Mouse (Mus musculus): ENCODE results near the gene Trmt11. TPM values are rescaled to one million over a fixed set of nuclear protein-coding genes. Genes with fewer than 3 reads are reported as not detected.

The Trmt11 gene
- polyA plus RNA-seq, 1 experiment: 2.1 TPM

DNA sequence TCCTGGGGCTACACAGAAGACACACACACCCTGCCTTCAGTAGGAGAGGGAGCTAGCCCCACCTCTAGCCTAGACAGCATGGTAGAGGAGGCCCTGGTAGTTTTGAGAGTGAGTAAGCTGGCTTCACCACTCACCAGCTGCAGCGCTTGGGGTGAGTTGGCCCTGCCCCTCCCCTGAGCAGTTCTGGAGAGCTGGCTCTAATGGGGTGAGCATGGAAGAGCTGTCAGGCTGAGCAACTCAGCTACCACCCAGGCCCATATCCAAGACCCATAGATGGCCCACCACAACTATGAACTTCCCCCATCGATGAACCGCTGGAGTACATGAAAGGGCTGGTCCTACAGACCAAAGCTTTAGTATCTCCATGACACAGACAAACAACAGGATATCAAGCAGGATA is 35.9 kb downstream of the Trmt11 start:
- Histone ChIP-seq H3K27me3 (ENCODE audit: control insufficient read depth, insufficient read depth, insufficient read length) (no peaks in the 10 kb centered on the region), H3K36me3 (ENCODE audit: control insufficient read depth, insufficient read depth) (peaks cover 18% of the 10 kb centered on the region), H3K4me2 (ENCODE audit: low read depth) (no peak overlapping the region), H3ac (ENCODE audit: control insufficient read depth, insufficient read length) (no peak overlapping the region), H3K4me3 (no peak overlapping the region), H3K79me2 (ENCODE audit: control insufficient read depth, insufficient read depth) (no peaks in the 10 kb centered on the region)
- no peak for TF ChIP-seq POLR2AphosphoS2 (IDR thresholded peaks at IDR 0.05; ENCODE audit: insufficient read length, low read depth)
- no peak for TF ChIP-seq TCF3 (IDR thresholded peaks at IDR 0.05; ENCODE audit: insufficient read length, low read depth)
- TF ChIP-seq USF1 (IDR thresholded peaks at IDR 0.05; ENCODE audit: low read depth): no peak
- no peak for TF ChIP-seq REST (IDR thresholded peaks at IDR 0.05; ENCODE audit: insufficient read depth, insufficient read length)
- TF ChIP-seq SRF (IDR thresholded peaks at IDR 0.05; ENCODE audit: control insufficient read depth, insufficient read length, low read depth): no peak
- TF ChIP-seq POLR2A (IDR thresholded peaks at IDR 0.05; ENCODE audit: insufficient read length, low read depth): no peak
- no peak for TF ChIP-seq TCF12 (IDR thresholded peaks at IDR 0.05; ENCODE audit: insufficient read depth, poor library complexity, severe bottlenecking)
- TF ChIP-seq CEBPB (IDR thresholded peaks at IDR 0.05; ENCODE audit: insufficient read depth, poor library complexity, severe bottlenecking): no peak
- TF ChIP-seq MAX (IDR thresholded peaks at IDR 0.05; ENCODE audit: low read depth): no peak
- TF ChIP-seq E2F4 (IDR thresholded peaks at IDR 0.05; ENCODE audit: insufficient read depth): no peak
- TF ChIP-seq MYOG (IDR thresholded peaks at IDR 0.05; ENCODE audit: control insufficient read depth in 1 of 3, insufficient read depth in 1 of 3, insufficient read length in 2 of 3, low read depth in 2 of 3): no peak
- no peak for TF ChIP-seq MYOD1 (IDR thresholded peaks at IDR 0.05; ENCODE audit: control insufficient read depth in 1 of 3, insufficient read length in 2 of 3, low read depth in 2 of 3)

DNA sequence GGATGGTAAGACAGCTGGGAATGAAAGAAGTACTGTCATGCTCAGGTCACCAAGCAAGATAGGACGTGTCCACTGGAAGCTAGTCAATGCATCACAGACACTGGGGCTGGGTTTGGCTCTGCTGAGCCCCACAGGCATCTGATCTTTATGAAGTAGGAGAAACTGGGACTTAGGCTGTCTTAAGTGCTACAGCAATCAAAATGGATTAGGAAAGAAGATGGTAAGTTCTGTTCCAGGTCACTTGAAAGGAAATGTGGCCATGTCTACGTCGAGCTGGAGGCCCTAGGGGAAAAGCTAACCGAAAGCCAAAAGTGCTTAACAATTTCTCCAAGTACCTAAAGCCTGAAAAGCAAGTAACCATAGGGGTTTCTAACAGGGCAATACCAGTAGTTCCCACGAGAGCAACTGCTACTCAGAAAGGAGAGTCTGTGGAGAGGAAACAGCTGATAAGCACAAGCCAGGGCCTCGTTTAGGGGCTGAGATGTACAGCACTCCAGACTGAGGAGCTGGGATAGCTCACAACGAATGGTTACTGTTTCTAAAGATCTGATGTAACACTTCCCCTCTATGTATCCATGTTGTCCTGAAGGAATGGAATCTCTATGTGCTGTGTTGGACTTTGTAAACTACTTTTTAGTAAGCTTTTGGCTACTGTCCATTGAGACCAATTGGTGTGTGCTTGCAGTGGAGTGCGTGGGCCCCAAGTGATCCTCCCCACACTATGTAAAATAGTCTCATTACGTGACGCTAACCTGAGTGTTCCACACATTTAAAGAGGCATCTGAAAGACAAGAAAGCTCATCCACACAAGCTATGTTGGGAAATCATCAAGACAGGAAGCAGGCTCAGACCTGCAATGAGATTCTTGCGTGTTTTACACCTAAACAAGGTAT is 44.6 kb downstream of the Trmt11 start:
- no peaks in the 10 kb centered on the region for H3K27me3 ChIP-seq (ENCODE audit: control insufficient read depth, insufficient read depth, insufficient read length)
- no peak overlapping the region for H3ac ChIP-seq (ENCODE audit: control insufficient read depth, insufficient read length)
- H3K4me2 ChIP-seq (ENCODE audit: low read depth): no peak overlapping the region
- peaks cover 46% of the 10 kb centered on the region for H3K36me3 ChIP-seq (ENCODE audit: control insufficient read depth, insufficient read depth)
- TF ChIP-seq MAX (IDR thresholded peaks at IDR 0.05; ENCODE audit: low read depth): no peak
- no peak for TF ChIP-seq MYOD1 (IDR thresholded peaks at IDR 0.05; ENCODE audit: control insufficient read depth in 1 of 3, insufficient read length in 2 of 3, low read depth in 2 of 3)
- TF ChIP-seq CEBPB (IDR thresholded peaks at IDR 0.05; ENCODE audit: insufficient read depth, poor library complexity, severe bottlenecking): no peak
- TF ChIP-seq TCF3 (IDR thresholded peaks at IDR 0.05; ENCODE audit: insufficient read length, low read depth): no peak
- TF ChIP-seq MYOG (IDR thresholded peaks at IDR 0.05; ENCODE audit: control insufficient read depth in 1 of 3, insufficient read depth in 1 of 3, insufficient read length in 2 of 3, low read depth in 2 of 3): no peak
- TF ChIP-seq TCF12 (IDR thresholded peaks at IDR 0.05; ENCODE audit: insufficient read depth, poor library complexity, severe bottlenecking): no peak
- no peak for TF ChIP-seq SRF (IDR thresholded peaks at IDR 0.05; ENCODE audit: control insufficient read depth, insufficient read length, low read depth)
- TF ChIP-seq E2F4 (IDR thresholded peaks at IDR 0.05; ENCODE audit: insufficient read depth): no peak
- no peak for TF ChIP-seq USF1 (IDR thresholded peaks at IDR 0.05; ENCODE audit: low read depth)
- no peak for TF ChIP-seq POLR2AphosphoS2 (IDR thresholded peaks at IDR 0.05; ENCODE audit: insufficient read length, low read depth)
- no peaks in the 10 kb centered on the region for H3K79me2 ChIP-seq (ENCODE audit: control insufficient read depth, insufficient read depth)
- H3K4me3 ChIP-seq: no peak overlapping the region

DNA sequence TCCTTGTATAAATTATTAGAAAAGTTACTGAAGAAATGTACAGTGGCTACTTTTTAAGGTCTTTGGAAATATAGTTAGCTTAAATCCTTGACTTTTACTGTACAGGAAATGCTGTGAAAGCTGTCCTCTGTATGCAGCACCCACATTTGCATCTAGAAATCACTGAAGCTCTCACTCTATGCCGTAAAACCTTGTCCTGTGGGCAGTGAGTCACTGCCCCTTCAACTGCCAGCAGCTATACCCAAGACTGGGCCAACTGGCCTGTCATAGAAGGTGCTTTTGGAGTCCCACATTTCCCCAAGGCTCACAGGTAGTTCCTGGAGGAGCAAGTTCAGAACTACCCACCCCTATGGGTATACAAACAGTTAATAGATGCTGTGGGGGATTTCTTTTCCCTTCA is 48.2 kb downstream of the Trmt11 start:
- H3ac ChIP-seq (ENCODE audit: control insufficient read depth, insufficient read length): no peak overlapping the region
- H3K4me2 ChIP-seq (ENCODE audit: low read depth): no peak overlapping the region
- H3K27me3 ChIP-seq (ENCODE audit: control insufficient read depth, insufficient read depth, insufficient read length): no peaks in the 10 kb centered on the region
- H3K79me2 ChIP-seq (ENCODE audit: control insufficient read depth, insufficient read depth): no peaks in the 10 kb centered on the region
- H3K4me3 ChIP-seq: no peak overlapping the region
- peaks cover 32% of the 10 kb centered on the region for H3K36me3 ChIP-seq (ENCODE audit: control insufficient read depth, insufficient read depth)
- no peak for TF ChIP-seq TCF3 (IDR thresholded peaks at IDR 0.05; ENCODE audit: insufficient read length, low read depth)

DNA sequence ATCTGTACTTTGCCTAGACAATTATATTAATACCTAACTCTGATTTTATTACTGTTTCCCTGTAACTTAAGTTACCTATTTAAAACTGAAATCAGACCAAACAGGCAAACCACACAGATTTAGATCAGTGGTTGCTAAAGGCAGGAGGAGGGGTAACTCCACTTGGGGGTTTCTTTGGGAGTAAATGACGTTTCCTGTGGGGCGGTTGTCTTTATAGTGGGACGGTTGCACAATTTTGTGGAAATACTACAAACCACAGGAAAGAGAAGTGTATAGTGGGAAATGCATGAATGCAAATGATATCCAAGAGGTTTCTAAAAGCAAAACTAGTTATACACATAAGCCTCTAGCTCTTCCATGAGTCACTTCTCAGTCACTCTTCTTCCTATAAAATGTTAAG is 50.6 kb downstream of the Trmt11 start:
- Histone ChIP-seq H3K79me2 (ENCODE audit: control insufficient read depth, insufficient read depth) (no peaks in the 10 kb centered on the region), H3K4me2 (ENCODE audit: low read depth) (no peak overlapping the region), H3K36me3 (ENCODE audit: control insufficient read depth, insufficient read depth) (peaks cover 31% of the 10 kb centered on the region), H3ac (ENCODE audit: control insufficient read depth, insufficient read length) (no peak overlapping the region), H3K4me3 (no peak overlapping the region), H3K27me3 (ENCODE audit: control insufficient read depth, insufficient read depth, insufficient read length) (no peaks in the 10 kb centered on the region)
- TF ChIP-seq POLR2A (IDR thresholded peaks at IDR 0.05; ENCODE audit: insufficient read length, low read depth) (no peak), MYOG (IDR thresholded peaks at IDR 0.05; ENCODE audit: control insufficient read depth in 1 of 3, insufficient read depth in 1 of 3, insufficient read length in 2 of 3, low read depth in 2 of 3) (no peak), CEBPB (IDR thresholded peaks at IDR 0.05; ENCODE audit: insufficient read depth, poor library complexity, severe bottlenecking) (peak; percentile 87)

DNA sequence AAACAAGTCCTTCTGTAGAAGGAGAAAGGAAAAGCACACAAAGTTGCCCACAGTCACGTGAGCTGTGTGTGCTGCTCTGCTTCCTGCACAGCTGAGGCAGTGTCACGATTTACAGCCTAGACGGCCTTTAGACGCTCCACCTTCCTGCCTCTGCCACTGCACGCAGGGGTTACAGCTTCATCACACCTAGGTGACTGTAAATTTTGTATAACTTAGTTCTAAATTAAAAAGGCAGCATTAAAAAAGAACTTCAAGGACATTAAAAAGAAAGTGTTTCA is 62.1 kb downstream of the Trmt11 start:
- peaks cover 50% of the 10 kb centered on the region for H3K36me3 ChIP-seq (ENCODE audit: control insufficient read depth, insufficient read depth)
- H3K4me3 ChIP-seq: no peak overlapping the region
- no peak overlapping the region for H3K4me2 ChIP-seq (ENCODE audit: low read depth)
- no peak for TF ChIP-seq TCF12 (IDR thresholded peaks at IDR 0.05; ENCODE audit: insufficient read depth, poor library complexity, severe bottlenecking)
- TF ChIP-seq TCF3 (IDR thresholded peaks at IDR 0.05; ENCODE audit: insufficient read length, low read depth): no peak
- TF ChIP-seq REST (IDR thresholded peaks at IDR 0.05; ENCODE audit: insufficient read depth, insufficient read length): no peak
- no peak for TF ChIP-seq CEBPB (IDR thresholded peaks at IDR 0.05; ENCODE audit: insufficient read depth, poor library complexity, severe bottlenecking)
- TF ChIP-seq SRF (IDR thresholded peaks at IDR 0.05; ENCODE audit: control insufficient read depth, insufficient read length, low read depth): no peak
- TF ChIP-seq MYOG (IDR thresholded peaks at IDR 0.05; ENCODE audit: control insufficient read depth in 1 of 3, insufficient read depth in 1 of 3, insufficient read length in 2 of 3, low read depth in 2 of 3): no peak
- TF ChIP-seq MYOD1 (IDR thresholded peaks at IDR 0.05; ENCODE audit: control insufficient read depth in 1 of 3, insufficient read length in 2 of 3, low read depth in 2 of 3): no peak
- no peak for TF ChIP-seq E2F4 (IDR thresholded peaks at IDR 0.05; ENCODE audit: insufficient read depth)
- TF ChIP-seq POLR2AphosphoS2 (IDR thresholded peaks at IDR 0.05; ENCODE audit: insufficient read length, low read depth): no peak
- no peak for TF ChIP-seq USF1 (IDR thresholded peaks at IDR 0.05; ENCODE audit: low read depth)
- no peak for TF ChIP-seq MAX (IDR thresholded peaks at IDR 0.05; ENCODE audit: low read depth)
- no peak for TF ChIP-seq POLR2A (IDR thresholded peaks at IDR 0.05; ENCODE audit: insufficient read length, low read depth)
- no peaks in the 10 kb centered on the region for H3K79me2 ChIP-seq (ENCODE audit: control insufficient read depth, insufficient read depth)
- H3ac ChIP-seq (ENCODE audit: control insufficient read depth, insufficient read length): no peak overlapping the region
- H3K27me3 ChIP-seq (ENCODE audit: control insufficient read depth, insufficient read depth, insufficient read length): no peaks in the 10 kb centered on the region

Measured in myocyte (in vitro differentiated cells).